Mouse (Mus musculus) embryo, embryonic 9.5 days (tissue): ENCODE data around the gene Nup188.

Source experiments
- DNase-seq: peaks from one replicate; pipeline ENCODE4 v3.0.0-alpha.2; 2017; ENCODE audit errors: extremely low spot score

Nup188 gene

DNA sequence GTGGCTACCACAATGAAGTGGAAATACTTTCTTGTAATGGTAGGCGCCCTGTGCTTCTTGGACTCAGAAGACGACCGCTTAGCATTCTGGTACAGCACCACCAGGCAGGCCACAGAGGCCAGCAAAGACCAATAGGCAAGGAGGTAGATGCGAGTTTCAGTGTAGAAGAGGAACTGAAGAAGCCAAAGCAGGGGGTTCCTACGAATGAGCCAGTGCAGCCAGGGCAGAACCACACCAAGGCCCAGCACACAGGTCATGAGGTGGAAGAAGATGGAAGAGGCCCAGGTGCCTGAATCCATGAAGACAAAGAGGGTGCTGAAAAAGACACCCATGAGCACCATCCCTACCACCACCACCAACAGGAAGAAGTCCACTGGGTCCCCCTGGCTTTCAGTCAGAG lies 1.2 kb upstream of the Nup188 start:
- no peak for DNase-seq

- DNase-seq, result no peak
Observed at GRCm38 (mm10) chr2:30285416-30286181, 598 bp upstream of the Nup188 start.

DNA sequence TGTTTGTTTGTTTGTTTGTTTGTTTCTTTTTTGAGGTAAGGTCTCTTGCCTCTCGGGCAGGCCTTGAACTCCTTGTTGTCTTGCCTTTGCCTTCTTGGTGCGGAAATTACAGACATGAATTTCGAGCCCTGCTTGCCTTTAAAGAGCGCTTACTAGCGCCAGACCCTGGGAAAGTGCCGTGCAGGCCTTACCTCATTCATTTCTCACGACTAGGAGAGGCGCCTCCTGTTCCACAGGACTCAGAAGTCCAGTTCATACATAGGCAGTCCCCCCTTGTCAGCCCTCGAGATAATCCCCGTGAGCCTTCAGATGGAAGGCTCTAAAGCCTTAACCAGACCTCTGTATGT lies 803 bp downstream of the Nup188 start:
- DNase-seq, result no peak

- no peak for DNase-seq
Observed at GRCm38 (mm10) chr2:30299525-30299924, 13.3 kb downstream of the Nup188 start.

DNA sequence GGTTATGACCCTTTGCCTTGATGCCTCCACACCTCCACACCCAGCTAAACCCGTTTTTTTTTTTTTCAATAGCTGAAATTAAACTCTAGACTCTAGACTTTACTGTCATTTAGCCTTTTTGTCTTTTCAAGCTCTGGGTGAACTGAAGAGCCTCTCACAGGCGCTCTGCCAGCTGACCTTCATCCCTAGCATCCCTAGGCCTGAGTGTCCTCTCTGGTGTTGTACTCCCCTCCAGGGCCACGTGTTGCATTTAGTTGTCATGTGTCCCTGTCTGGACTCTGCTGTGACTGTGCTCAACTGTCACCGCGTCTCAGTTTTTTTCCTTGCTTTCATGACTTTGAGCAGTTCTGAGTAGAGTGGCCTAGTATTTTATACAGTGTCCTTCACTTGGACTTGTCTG lies 13.8 kb downstream of the Nup188 start:
- no peak for DNase-seq

- DNase-seq, result no peak
Observed at GRCm38 (mm10) chr2:30306087-30306486, 19.9 kb downstream of the Nup188 start.

GRCm38 (mm10) chr2:30309351-30309750 lies 23.2 kb downstream of the Nup188 start:
- no peak for DNase-seq

- DNase-seq, result no peak
Observed at GRCm38 (mm10) chr2:30311481-30311880, 25.3 kb downstream of the Nup188 start.

DNA sequence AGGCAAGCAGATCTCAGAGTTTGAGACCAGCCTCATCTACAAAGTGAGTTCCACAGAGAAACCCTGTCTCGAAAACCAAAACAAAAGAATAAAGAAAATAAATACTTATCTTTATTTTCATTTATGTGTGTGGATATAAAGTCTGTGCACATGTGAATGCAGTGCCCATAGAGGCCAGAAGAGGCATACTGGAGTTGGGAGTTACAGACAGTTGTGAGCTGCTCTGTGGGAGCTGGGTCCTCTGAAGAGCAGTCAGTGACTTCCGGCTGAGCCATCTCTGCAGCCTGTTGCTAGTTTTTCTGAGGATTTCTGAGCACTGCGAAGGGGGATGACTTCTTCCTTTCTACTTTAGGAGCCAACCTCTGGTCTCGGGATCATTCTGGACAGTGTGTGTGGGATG lies 29.9 kb downstream of the Nup188 start:
- no peak for DNase-seq

DNA sequence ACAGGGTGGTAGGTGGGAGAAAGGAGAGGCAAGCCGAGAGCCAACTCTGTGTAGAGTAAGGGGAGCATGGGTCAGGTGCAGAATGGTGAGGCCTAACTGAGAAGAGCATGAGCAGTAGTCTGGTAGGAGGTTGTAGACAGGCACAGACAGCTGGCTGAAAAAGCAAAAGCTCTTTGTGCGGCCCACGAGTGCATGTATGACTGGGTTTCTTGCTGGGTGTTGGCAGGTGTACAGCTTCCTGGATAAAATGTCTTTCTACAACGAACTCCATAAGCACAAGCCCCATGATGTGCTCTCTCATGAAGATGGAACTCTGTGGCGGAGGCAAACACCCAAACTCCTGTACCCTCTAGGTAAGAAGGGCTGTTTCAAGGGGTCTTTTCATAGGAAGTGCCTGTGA lies 30.8 kb downstream of the Nup188 start:
- DNase-seq, result no peak

- no peak for DNase-seq
Observed at GRCm38 (mm10) chr2:30319260-30319659, 33.1 kb downstream of the Nup188 start.

GRCm38 (mm10) chr2:30323111-30323510 lies 36.9 kb downstream of the Nup188 start:
- no peak for DNase-seq

GRCm38 (mm10) chr2:30325296-30325695 lies 39.1 kb downstream of the Nup188 start:
- no peak for DNase-seq

DNA sequence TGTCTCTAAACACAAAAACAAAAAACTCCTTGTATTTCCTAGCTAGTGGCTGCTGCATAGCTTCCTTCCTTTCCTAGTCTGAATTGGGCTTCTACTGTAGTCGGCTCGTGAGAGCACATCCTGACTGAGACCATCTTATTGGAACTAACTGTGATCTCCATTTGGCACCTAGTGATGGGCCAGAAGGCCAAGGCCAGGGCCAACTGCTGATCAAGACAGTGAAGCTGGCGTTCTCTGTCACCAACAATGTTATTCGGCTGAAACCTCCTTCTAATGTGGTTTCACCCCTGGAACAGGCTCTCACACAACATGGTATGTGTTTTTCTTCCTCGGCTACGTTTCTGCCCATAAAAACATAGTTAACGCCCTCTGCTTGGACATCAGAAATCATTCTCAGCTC lies 41.1 kb downstream of the Nup188 start:
- DNase-seq, result no peak

GRCm38 (mm10) chr2:30328791-30329190 lies 42.6 kb downstream of the Nup188 start:
- DNase-seq, result no peak

GRCm38 (mm10) chr2:30335324-30335723 lies 49.1 kb downstream of the Nup188 start:
- no peak for DNase-seq

DNA sequence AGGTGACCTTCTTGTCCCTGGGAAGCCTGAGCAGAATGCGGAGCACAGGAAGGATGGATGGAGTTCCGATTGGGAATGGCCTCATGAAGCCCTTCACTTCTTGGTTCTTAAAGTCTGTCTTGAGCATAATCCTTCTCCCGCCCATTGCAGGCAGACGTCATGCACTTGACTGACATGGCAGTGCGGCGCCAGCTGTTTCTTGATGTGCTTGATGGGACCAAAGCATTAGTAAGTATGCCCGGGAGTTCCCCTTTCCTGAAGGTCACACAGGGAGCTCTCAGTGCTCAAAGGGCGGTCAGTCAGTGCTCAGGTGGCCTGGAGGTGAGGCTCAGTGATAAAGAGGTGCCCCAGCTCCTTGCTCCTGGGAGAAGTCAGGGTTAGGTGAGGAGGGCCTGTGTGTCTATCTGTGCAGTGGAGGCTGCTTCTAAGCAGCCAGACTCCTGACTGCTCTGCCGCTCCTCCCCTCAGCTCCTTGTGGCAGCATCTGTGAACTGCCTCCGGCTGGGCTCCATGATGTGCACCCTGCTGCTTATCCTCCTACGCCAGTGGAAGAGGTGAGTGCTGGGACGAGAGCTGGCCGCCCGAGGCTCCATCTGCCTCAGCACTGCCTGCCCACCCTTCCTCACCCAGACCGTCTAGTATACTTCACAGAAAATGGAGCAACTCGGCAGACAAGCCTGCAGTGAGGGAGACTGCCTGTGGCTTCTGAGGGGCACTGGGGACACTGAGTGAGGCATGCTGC lies 50.1 kb downstream of the Nup188 start:
- DNase-seq, result no peak

DNA sequence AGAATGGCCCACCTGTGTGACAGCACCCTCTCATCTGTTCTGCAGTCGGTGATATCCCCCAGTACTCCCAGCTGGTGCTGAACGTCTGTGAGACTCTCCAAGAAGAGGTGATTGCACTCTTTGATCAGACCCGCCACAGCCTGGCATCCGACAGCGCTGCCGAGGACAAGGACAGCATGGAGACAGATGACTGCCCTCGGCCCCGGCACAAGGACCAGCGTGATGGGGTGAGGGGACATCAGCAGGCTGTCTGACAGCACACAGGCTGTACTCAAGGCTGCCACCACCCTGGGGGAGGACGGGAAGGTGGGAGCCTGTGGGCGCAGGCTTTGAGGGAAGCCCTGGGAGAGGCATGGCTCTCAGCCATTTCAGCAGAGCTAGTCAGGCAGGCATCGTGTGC lies 51.0 kb downstream of the Nup188 start:
- no peak for DNase-seq

DNA sequence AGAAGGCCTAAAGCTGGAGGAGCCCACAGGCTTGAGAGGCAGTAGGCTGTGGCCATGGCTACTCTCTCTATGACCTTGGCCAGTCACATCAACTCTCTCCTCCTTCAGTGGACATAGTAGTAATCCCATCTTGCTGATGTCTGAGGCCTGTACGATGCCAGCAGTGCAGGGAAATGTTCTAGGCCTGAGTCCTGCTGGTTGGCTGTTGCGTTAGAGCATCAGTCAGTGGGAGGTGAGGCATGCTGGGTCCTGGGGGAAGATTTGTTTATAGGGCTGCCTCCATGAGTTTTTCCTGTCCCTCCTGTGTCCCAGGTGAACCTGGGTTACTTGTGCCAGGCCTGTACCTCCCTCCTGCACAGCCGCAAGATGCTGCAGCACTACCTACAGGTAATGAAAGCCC lies 55.9 kb downstream of the Nup188 start:
- DNase-seq, result no peak

GRCm38 (mm10) chr2:30342544-30342943 lies 56.3 kb downstream of the Nup188 start:
- DNase-seq, result no peak

DNA sequence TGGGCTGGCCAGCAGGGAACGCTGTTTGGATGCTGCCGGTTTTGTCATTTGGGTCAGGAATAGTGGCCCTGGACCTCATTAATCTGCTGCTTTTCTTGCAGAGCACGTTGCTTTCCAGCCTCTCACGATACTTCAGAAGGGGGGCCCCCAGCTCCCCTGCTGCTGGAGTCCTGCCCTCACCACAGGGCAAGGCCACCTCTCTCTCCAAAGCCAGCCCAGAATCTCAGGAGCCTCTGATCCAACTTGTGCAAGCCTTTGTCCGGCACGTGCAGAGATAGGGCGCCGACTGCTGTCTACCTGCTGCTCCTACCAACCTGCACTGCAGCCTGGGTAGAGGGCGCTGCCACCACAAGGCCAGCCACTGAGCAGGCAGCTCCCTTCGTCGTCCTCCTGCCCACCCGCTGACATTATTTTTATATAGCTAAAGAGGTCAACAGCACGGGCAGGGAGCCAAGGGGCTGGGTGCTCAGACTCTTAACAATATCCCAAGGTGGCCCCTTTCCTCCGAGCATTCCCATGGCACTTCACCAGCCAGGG lies 57.5 kb downstream of the Nup188 start:
- DNase-seq, result no peak

GRCm38 (mm10) chr2:30345971-30346676 lies 59.9 kb downstream of the Nup188 start:
- DNase-seq, result no peak

- no peak for DNase-seq
Observed at GRCm38 (mm10) chr2:30349196-30349595, 63.0 kb downstream of the Nup188 start.
